Mouse (Mus musculus) heart, embryonic 15.5 days (tissue): ENCODE measurements around the gene Eddm3b. TPM values are rescaled to one million over a fixed set of nuclear protein-coding genes. Genes with fewer than 3 reads are reported as not detected.
"Not testable (repeated sequence)": the region's sequence is repeated elsewhere in the genome, so short reads cannot be mapped to it uniquely, and the experiment has no call there.

Experiments
- ATAC-seq: fragments of 200-750 bp; cut with Nextera tagmentation; replicated peaks from 2 replicates; pipeline ENCODE4 v1.8.0; 2017; ENCODE audit warnings: low read depth, moderate TSS enrichment; ENCODE audit not compliant: insufficient number of reproducible peaks, insufficient read depth, low FRiP score
- H3K27ac ChIP-seq: fragments of 300-500 bp; sonication (generic); 2 replicates; pipeline ENCODE4 v1.5.1; 2015; ENCODE audit warnings: mild to moderate bottlenecking, inconsistent platforms
- H3K27me3 ChIP-seq: fragments of 300-500 bp; sonication (generic); 2 replicates; pipeline ENCODE4 v1.6.1; 2015; ENCODE audit warnings: inconsistent platforms
- H3K36me3 ChIP-seq: fragments of 300-500 bp; sonication (generic); 2 replicates; pipeline ENCODE4 v1.6.1; 2015; ENCODE audit warnings: mild to moderate bottlenecking, inconsistent platforms
- H3K4me1 ChIP-seq: fragments of 300-500 bp; sonication (generic); replicated peaks from 2 replicates; pipeline ENCODE4 v1.6.1; 2015; ENCODE audit warnings: inconsistent platforms
- H3K4me2 ChIP-seq: fragments of 300-500 bp; sonication (generic); 2 replicates; pipeline ENCODE4 v1.6.1; 2015; ENCODE audit warnings: inconsistent platforms, mild to moderate bottlenecking, moderate library complexity
- H3K4me3 ChIP-seq: fragments of 300-500 bp; sonication (generic); 2 replicates; pipeline ENCODE4 v1.5.1; 2015; ENCODE audit warnings: mild to moderate bottlenecking, inconsistent platforms
- H3K9ac ChIP-seq: fragments of 300-500 bp; sonication (generic); 2 replicates; pipeline ENCODE4 v1.6.1; 2015; ENCODE audit warnings: mild to moderate bottlenecking, inconsistent platforms
- H3K9me3 ChIP-seq: fragments of 300-500 bp; sonication (generic); replicated peaks from 2 replicates; pipeline ENCODE4 v1.6.1; 2016; ENCODE audit warnings: inconsistent platforms
- WGBS: fragments of 180-500 bp; shearing (Covaris S2); methylation state at CpG from one replicate; pipeline ENCODE4 v1.1.7; 2015; ENCODE audit warnings: mixed read lengths; 5-methylcytosine and 5-hydroxymethylcytosine counted together
- polyA plus RNA-seq: library from polyadenylated mRNA; unstranded; fragments of >200 nt; fragmentation: Nextera tagmentation; extraction: Ambion mirVana; gene quantifications from 2 replicates; pipeline ENCODE4 v1.2.1, GENCODE M21; 2015

The Eddm3b gene
- polyA plus RNA-seq, 1 experiment from 2014 or later = not detected

DNA sequence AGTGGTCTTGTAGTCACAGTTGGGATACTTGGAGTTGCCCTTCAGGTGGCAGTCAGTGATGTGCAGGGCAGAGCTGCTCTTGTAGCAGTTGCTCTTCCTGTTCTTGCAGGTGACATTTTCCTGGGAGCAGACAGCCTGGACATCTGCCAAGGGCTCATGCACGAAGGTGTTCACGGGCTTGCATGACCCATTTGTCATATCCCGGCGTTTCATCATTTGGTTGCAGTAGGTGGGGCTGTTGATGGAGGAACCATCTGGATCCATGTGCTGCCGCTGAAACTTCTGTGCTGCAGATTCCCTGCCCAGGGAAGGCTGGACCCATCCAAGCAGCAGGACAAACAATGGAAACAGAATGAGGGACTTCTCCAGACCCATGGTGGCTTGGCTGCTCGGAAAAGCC is 31.3 kb downstream of the Eddm3b start:
- H3K4me1 ChIP-seq = peaks cover 5% of the 10 kb centered on the region; the same call in 1 of the 2 replicates
- H3K27me3 ChIP-seq = no peaks in the 10 kb centered on the region
- H3K9ac ChIP-seq = no peak overlapping the region
- H3K9me3 ChIP-seq = no peaks in the 10 kb centered on the region
- H3K4me3 ChIP-seq = no peak overlapping the region
- no peaks in the 10 kb centered on the region for H3K36me3 ChIP-seq
- whole genome bisulfite sequencing = 75% methylated on average over 6 of the region's 6 CpGs
- no peak overlapping the region for H3K27ac ChIP-seq
- no peak overlapping the region for H3K4me2 ChIP-seq
- no peak for ATAC-seq

GRCm38 (mm10) chr14:51146685-51147084 is 32.5 kb downstream of the Eddm3b start, which contains the start of gene Rnase1:
TSS of gene Rnase1 (minus strand) at chr14:51146785.
- ATAC-seq = no peak
- no peak within 1 kb of the TSS for H3K27ac ChIP-seq
- no peak within 1 kb of the TSS for H3K9ac ChIP-seq
- H3K36me3 ChIP-seq = no peaks in the 10 kb centered on the region
- H3K9me3 ChIP-seq = no peaks in the 10 kb centered on the region
- H3K4me2 ChIP-seq = no peak within 1 kb of the TSS
- H3K4me3 ChIP-seq = no peak within 1 kb of the TSS
- peaks cover 5% of the 10 kb centered on the region; the same call in 1 of the 2 replicates for H3K4me1 ChIP-seq
- H3K27me3 ChIP-seq = no peaks in the 10 kb centered on the region
- WGBS = 57% methylated on average over 2 of the region's 2 CpGs

DNA sequence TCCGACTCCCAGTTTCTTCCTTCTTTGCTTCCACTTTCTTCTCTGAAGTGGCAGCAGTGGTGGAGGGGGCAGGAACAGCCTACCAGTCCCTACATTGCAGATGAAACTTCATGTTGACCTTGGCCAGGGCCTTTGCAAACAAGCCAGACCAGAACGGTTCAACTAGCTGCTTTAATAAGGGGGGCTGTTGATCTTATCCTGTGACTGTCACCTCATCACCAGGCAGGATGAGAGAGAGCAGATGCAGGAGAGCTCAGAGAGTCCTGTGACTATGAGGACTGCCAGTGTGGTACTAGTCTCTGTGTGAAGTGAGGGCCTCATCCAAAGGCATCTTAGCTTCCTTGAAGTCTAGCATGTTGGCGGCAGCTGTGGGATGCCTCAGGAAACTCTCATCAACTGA is 33.8 kb downstream of the Eddm3b start:
- ATAC-seq = no peak
- no peaks in the 10 kb centered on the region for H3K36me3 ChIP-seq
- 38% methylated on average over 3 of the region's 3 CpGs for WGBS
- no peaks in the 10 kb centered on the region for H3K27me3 ChIP-seq
- no peak overlapping the region for H3K4me3 ChIP-seq
- H3K9me3 ChIP-seq = no peaks in the 10 kb centered on the region
- H3K9ac ChIP-seq = no peak overlapping the region
- no peak overlapping the region for H3K27ac ChIP-seq
- peaks cover 5% of the 10 kb centered on the region; the same call in 1 of the 2 replicates for H3K4me1 ChIP-seq
- no peak overlapping the region for H3K4me2 ChIP-seq

- H3K36me3 ChIP-seq = no peaks in the 10 kb centered on the region
- H3K4me2 ChIP-seq = no peak overlapping the region
- H3K4me1 ChIP-seq = no peaks in the 10 kb centered on the region
- no peaks in the 10 kb centered on the region for H3K9me3 ChIP-seq
- ATAC-seq = no peak
- WGBS = 62% methylated on average over 5 of the region's 5 CpGs
- no peak overlapping the region for H3K27ac ChIP-seq
- no peaks in the 10 kb centered on the region for H3K27me3 ChIP-seq
- H3K9ac ChIP-seq = no peak overlapping the region
- H3K4me3 ChIP-seq = no peak overlapping the region
These were observed 34.9 kb downstream of the Eddm3b start for GRCm38 (mm10) chr14:51149164-51149563.

DNA sequence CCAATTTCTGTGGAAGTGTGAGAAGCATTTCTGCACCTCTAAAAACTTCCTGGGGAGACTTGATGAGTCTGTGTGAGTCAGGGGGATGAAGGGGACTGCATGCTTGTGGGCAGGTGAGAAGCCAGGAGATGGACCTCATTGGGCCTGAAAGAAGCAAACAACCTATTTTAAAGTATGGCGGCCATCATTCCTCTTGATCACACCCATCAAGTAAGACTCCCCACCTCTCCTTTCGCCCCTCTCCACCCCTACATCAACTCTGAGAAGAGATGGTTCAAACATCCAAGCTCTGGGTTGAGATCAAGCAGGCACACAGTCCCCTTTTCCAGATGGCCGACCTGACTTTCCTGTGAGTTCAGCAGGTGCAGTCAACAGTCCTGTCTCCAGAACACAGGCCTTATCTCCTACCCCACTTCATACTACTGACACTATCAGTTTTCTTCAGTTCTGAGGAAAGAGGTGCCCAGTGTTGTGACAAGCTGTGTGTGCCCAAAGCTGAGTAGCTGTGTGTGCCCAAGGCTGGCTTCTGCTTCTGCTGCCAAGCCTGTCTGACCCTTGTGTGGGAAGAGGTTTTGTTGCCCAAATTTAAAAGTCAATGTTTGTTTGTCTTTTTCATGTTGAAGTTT is 36.1 kb downstream of the Eddm3b start:
- Histone ChIP-seq H3K4me3 (no peak overlapping the region), H3K9me3 (no peaks in the 10 kb centered on the region), H3K27ac (no peak overlapping the region), H3K36me3 (no peaks in the 10 kb centered on the region), H3K4me2 (no peak overlapping the region), H3K27me3 (no peaks in the 10 kb centered on the region), H3K9ac (no peak overlapping the region), H3K4me1 (no peaks in the 10 kb centered on the region)
- WGBS = 80% methylated on average over 3 of the region's 3 CpGs
- no peak for ATAC-seq

- no peak for ATAC-seq
- WGBS = 51% methylated on average over 5 of the region's 5 CpGs
- H3K9me3 ChIP-seq = no peaks in the 10 kb centered on the region
- H3K4me2 ChIP-seq = no peak overlapping the region
- no peak overlapping the region for H3K27ac ChIP-seq
- H3K9ac ChIP-seq = no peak overlapping the region
- H3K27me3 ChIP-seq = no peaks in the 10 kb centered on the region
- H3K36me3 ChIP-seq = no peaks in the 10 kb centered on the region
- no peaks in the 10 kb centered on the region for H3K4me1 ChIP-seq
- no peak overlapping the region for H3K4me3 ChIP-seq
These were observed 38.1 kb downstream of the Eddm3b start for GRCm38 (mm10) chr14:51152249-51152870.

DNA sequence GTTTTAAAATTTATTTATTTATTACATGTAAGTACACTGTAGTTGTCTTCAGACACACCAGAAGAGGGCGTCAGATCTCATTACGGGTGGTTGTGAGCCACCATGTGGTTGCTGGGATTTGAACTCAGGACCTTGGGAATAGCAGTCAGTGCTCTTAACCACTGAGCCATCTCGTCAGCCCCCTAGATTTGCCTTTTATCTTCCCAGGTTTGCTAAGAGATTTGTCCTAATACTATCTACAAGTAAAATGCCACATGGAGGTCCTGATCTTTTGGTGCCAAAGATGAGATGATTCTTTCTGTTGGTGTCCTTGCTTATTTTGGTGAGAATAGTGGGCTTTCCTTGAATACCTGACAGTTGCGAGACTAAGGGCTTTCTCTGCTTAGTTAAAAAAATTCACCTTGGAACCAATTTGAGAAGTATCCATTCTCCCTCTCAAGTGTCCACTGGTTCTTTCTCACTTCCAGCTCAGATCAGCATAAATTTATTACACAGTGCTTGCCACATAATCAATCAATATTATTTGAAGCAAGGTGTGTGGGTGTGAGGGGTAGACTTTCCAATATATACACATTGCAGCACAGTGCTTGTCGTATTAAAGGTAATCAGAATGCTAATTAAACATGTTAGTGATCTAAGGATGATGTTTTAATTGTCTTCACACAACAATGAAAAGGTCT is 42.0 kb downstream of the Eddm3b start:
- 86% methylated on average over 5 of the region's 5 CpGs for WGBS
- Histone ChIP-seq H3K4me2 (no peak overlapping the region), H3K9me3 (no peaks in the 10 kb centered on the region), H3K9ac (no peak overlapping the region), H3K4me1 (no peaks in the 10 kb centered on the region), H3K27ac (no peak overlapping the region), H3K27me3 (no peaks in the 10 kb centered on the region), H3K4me3 (no peak overlapping the region), H3K36me3 (no peaks in the 10 kb centered on the region)
- no peak for ATAC-seq

GRCm38 (mm10) chr14:51156736-51157068 is 42.5 kb downstream of the Eddm3b start:
- Histone ChIP-seq H3K4me1 (no peaks in the 10 kb centered on the region), H3K4me2 (no peak overlapping the region), H3K27ac (no peak overlapping the region), H3K9ac (no peak overlapping the region), H3K9me3 (no peaks in the 10 kb centered on the region), H3K27me3 (no peaks in the 10 kb centered on the region), H3K36me3 (no peaks in the 10 kb centered on the region), H3K4me3 (no peak overlapping the region)
- 69% methylated on average over 4 of the region's 4 CpGs for WGBS
- no peak for ATAC-seq

DNA sequence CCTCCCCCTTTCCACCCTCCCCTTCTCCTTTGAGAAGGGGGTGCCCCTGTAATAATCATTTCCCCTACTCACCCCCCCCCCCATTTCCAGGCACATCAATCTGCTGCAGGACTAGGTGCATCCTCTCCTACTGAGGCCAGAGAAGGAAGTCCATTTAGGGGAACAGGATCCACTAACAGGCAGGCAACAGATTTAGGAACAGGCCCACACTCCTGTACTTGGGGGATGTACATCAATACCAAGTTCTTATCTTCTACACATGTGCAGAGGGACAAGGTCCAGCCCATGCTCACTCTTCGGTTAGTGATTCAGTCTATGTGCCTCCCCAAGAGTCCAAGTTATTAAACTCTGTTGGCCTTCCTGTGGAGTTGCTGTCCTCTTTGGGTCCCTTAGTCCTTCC is 42.8 kb downstream of the Eddm3b start:
- H3K27me3 ChIP-seq = no peaks in the 10 kb centered on the region
- no peak overlapping the region for H3K4me3 ChIP-seq
- H3K9ac ChIP-seq = no peak overlapping the region
- ATAC-seq = no peak
- no peaks in the 10 kb centered on the region for H3K4me1 ChIP-seq
- no peak overlapping the region for H3K4me2 ChIP-seq
- 90% methylated on average over 1 of the region's 1 CpGs for WGBS
- no peak overlapping the region for H3K27ac ChIP-seq
- no peaks in the 10 kb centered on the region for H3K36me3 ChIP-seq
- no peaks in the 10 kb centered on the region for H3K9me3 ChIP-seq

DNA sequence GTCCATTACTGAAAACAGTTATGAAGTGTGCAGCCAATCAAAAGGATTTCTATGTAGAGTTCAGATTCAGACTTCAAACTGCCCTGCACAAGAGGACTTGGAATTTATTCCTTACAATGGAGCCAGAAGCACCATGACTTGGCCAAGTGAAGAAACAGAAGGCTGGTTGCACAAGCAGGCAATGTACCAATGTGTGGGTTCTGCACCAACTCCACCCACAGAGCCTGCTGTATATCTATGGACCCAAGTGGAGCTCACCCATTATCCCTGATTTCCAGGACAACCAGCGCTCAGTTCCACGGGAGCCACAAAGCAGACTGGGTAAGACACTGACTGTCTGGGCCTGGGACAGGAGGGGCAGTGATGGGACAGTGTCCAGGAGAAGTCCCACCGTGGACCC is 47.8 kb downstream of the Eddm3b start, which contains the start of gene Rnase2b:
Gene Rnase2b, plus strand, starts transcription at position 285 of the 400 bp plus-strand sequence.
- not testable (repeated sequence) for ATAC-seq
- 91% methylated on average over 3 of the region's 3 CpGs for WGBS

DNA sequence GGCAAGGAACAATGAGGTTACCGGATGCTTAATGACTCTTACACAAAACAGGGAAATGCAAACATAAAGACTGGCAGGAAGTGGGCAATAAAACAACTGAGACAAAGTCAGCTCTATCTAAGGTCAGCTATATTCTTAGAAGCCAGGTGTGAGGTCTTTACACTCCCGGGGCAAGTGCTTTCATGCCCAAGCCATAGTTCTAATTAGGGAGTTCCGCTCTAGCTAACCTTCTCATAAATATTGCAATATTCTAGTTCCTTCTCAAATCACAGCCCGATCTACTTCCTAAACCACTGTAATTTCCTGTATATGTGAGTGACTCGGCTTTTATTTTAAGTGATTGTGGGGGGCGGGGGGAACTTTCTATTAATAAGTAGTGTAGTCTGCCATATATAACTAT is 49.1 kb downstream of the Eddm3b start:
- not testable (repeated sequence) for H3K4me1 ChIP-seq, H3K36me3 ChIP-seq, H3K9me3 ChIP-seq, H3K9ac ChIP-seq, ATAC-seq, H3K4me3 ChIP-seq, H3K27ac ChIP-seq, H3K27me3 ChIP-seq, H3K4me2 ChIP-seq
- 82% methylated on average over 6 of the region's 6 CpGs for WGBS

More for the DNA sequence above, 47.8 kb downstream of the Eddm3b start, which contains the start of gene Rnase2b:
- H3K4me3 ChIP-seq, H3K9ac ChIP-seq, H3K36me3 ChIP-seq, H3K4me2 ChIP-seq, H3K27me3 ChIP-seq, H3K4me1 ChIP-seq, H3K9me3 ChIP-seq, H3K27ac ChIP-seq: not testable (repeated sequence)
